Mouse (Mus musculus) liver, adult (tissue): Measurements from ENCODE around the gene Tmem33.

ENCODE experiments used
- GATA4 ChIP-seq: IDR thresholded peaks from 2 replicates; pipeline ENCODE4 v1.6.1; 2014; ENCODE audit warnings: mild to moderate bottlenecking, low read length; ENCODE audit not compliant: insufficient replicate concordance

The Tmem33 gene

GRCm38 (mm10) chr5:67260531-67261371 is at the start of gene Tmem33:
Gene Tmem33, plus strand, starts transcription at chr5:67260565.
- no peak; the same call in 1 of the 2 replicates for TF ChIP-seq GATA4

GRCm38 (mm10) chr5:67213168-67213567 is 47.2 kb upstream of the Tmem33 start:
- no peak for TF ChIP-seq GATA4

- TF ChIP-seq GATA4: no peak
These were observed 45.0 kb upstream of the Tmem33 start for GRCm38 (mm10) chr5:67215121-67216030.

- no peak for TF ChIP-seq GATA4
These were observed 44.2 kb upstream of the Tmem33 start for GRCm38 (mm10) chr5:67216031-67216778.

- no peak for TF ChIP-seq GATA4
These were observed 43.6 kb upstream of the Tmem33 start for GRCm38 (mm10) chr5:67216779-67217095.

- TF ChIP-seq GATA4: no peak
These were observed 38.5 kb upstream of the Tmem33 start for GRCm38 (mm10) chr5:67221901-67222300.

- TF ChIP-seq GATA4: no peak
These were observed 37.6 kb upstream of the Tmem33 start for GRCm38 (mm10) chr5:67222440-67223390.

GRCm38 (mm10) chr5:67223391-67224121 is 36.8 kb upstream of the Tmem33 start:
- no peak for TF ChIP-seq GATA4

GRCm38 (mm10) chr5:67224122-67224502 is 36.3 kb upstream of the Tmem33 start:
- no peak for TF ChIP-seq GATA4

- TF ChIP-seq GATA4: no peak
These were observed 34.6 kb upstream of the Tmem33 start for GRCm38 (mm10) chr5:67225758-67226157.

- no peak for TF ChIP-seq GATA4
These were observed 33.1 kb upstream of the Tmem33 start for GRCm38 (mm10) chr5:67227261-67227660.

GRCm38 (mm10) chr5:67227682-67228444 is 32.5 kb upstream of the Tmem33 start:
- no peak for TF ChIP-seq GATA4

GRCm38 (mm10) chr5:67234682-67235081 is 25.7 kb upstream of the Tmem33 start:
- no peak for TF ChIP-seq GATA4
